Mouse (Mus musculus) hindbrain, embryonic 11.5 days (tissue): ENCODE data around the gene Ier5. TPM values are rescaled to one million over a fixed set of nuclear protein-coding genes. Genes with fewer than 3 reads are reported as not detected.

Experiments used
- ATAC-seq: fragments of 200-750 bp; cut with Nextera tagmentation; 2 replicates; pipeline ENCODE4 v1.8.0; 2017; ENCODE audit warnings: mild to moderate bottlenecking, moderate TSS enrichment, moderate library complexity; ENCODE audit not compliant: low FRiP score
- DNase-seq: peaks from one replicate; pipeline ENCODE4 v3.0.0-alpha.2; 2015; ENCODE audit warnings: low spot score
- H3K27ac ChIP-seq: fragments of 300-500 bp; sonication (generic); 2 replicates; pipeline ENCODE4 v1.5.1; 2014; ENCODE audit warnings: mild to moderate bottlenecking, low read depth, low read length
- H3K27me3 ChIP-seq: fragments of 300-500 bp; sonication (generic); 2 replicates; pipeline ENCODE4 v1.6.1; 2014; ENCODE audit warnings: mild to moderate bottlenecking, low read length, moderate library complexity, mixed read lengths; ENCODE audit not compliant: control insufficient read depth, insufficient read depth
- H3K36me3 ChIP-seq: fragments of 300-500 bp; sonication (generic); 2 replicates; pipeline ENCODE4 v1.6.1; 2014; ENCODE audit warnings: mild to moderate bottlenecking, low read length, moderate library complexity, mixed read lengths; ENCODE audit not compliant: control insufficient read depth, insufficient read depth
- H3K4me1 ChIP-seq: fragments of 300-500 bp; sonication (generic); replicated peaks from 2 replicates; pipeline ENCODE4 v1.6.1; 2014; ENCODE audit warnings: low read length, mixed read lengths; ENCODE audit not compliant: control insufficient read depth, insufficient read depth
- H3K4me2 ChIP-seq: fragments of 300-500 bp; sonication (generic); replicated peaks from 2 replicates; pipeline ENCODE4 v1.6.1; 2014; ENCODE audit warnings: mild to moderate bottlenecking, low read depth, low read length
- H3K4me3 ChIP-seq: fragments of 300-500 bp; sonication (generic); 2 replicates; pipeline ENCODE4 v1.5.1; 2014; ENCODE audit warnings: low read depth, low read length
- H3K9ac ChIP-seq: fragments of 300-500 bp; sonication (generic); 2 replicates; pipeline ENCODE4 v1.6.1; 2014; ENCODE audit warnings: low read depth, low read length
- H3K9me3 ChIP-seq: fragments of 300-500 bp; sonication (generic); 2 replicates; pipeline ENCODE4 v1.6.1; 2016; ENCODE audit warnings: low read length; ENCODE audit not compliant: control insufficient read depth
- WGBS: fragments of 180-500 bp; shearing (Covaris S2); extraction: QIAGEN DNeasy Blood & Tissue Kit; methylation state at CpG from one replicate; pipeline ENCODE4 v1.1.7; 2014; 5-methylcytosine and 5-hydroxymethylcytosine counted together
- polyA plus RNA-seq: library from polyadenylated mRNA; unstranded; fragments of >200 nt; fragmentation: Nextera tagmentation; extraction: Ambion mirVana; gene quantifications from 2 replicates; pipeline ENCODE4 v1.2.1, GENCODE M21; 2014

Gene Ier5
- polyA plus RNA-seq = 12.7 and 17.1 TPM in 2 replicates

DNA sequence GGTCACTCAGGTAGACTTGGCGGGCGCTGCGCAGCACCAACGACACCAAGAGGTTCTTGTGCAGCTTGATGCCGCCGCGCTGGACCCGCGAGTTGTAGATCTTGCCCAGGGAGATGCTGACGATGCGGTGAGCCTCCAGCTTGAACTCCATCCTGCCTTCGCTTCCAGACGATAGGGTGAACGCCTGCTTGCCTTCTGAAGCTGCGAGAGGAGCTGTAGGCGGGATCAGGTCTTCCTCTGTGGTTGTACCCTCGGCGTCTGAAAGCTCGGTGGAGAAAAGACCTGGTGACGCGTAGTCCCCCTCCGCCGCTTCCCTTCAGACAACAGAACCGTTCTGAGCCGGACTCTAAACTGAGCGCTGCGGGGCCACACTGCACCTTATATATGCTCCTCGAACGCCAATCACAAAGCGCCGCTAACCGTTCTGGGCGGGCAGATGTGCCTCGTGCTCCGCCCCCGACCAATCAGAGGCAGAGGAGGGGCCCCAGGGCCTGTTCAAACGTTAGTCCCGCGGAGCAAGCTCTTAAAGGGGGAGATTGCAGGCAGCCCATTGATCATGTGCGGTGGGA lies at the start of gene Ier5:
Gene Ier5, minus strand, starts transcription at position 357 of the 569 bp plus-strand sequence.
- H3K27ac ChIP-seq = peak within 1 kb of the TSS; percentile 75
- no peaks in the 10 kb centered on the region for H3K4me1 ChIP-seq
- H3K9ac ChIP-seq = peak within 1 kb of the TSS; percentile 94
- H3K9me3 ChIP-seq = no peaks in the 10 kb centered on the region
- peak within 1 kb of the TSS; percentile 75 for H3K4me2 ChIP-seq
- no peaks in the 10 kb centered on the region for H3K27me3 ChIP-seq
- WGBS = under 1% methylated on average over 40 of the region's 40 CpGs
- no peaks in the 10 kb centered on the region for H3K36me3 ChIP-seq
- peak; percentile 99 for DNase-seq
- peak; percentile 98 for ATAC-seq
- peak within 1 kb of the TSS; percentile 100 for H3K4me3 ChIP-seq

DNA sequence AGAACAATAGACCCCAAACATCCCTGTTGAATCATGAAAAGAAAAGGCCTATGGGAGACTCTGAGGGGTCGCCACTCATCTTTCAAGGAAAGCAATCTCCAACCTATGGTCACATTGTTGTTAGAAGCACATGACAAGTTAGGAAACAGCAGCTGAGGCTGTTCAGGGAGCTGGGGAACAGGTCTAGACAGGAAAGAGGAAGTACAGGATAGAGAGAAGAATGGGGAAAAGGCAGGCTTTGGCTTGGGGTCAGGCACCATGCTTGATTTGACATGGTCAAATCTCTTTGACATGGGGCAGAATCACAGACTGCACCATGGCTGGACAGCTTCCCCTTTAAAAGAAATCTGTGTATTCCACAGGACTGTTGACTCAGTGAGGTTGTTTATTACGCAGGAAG lies 47.8 kb upstream of the Ier5 start:
- 91% methylated on average over 2 of the region's 2 CpGs for whole genome bisulfite sequencing
- DNase-seq = no peak
- no peaks in the 10 kb centered on the region for H3K36me3 ChIP-seq
- H3K9ac ChIP-seq = no peak overlapping the region
- no peak overlapping the region for H3K4me2 ChIP-seq
- H3K4me1 ChIP-seq = no peaks in the 10 kb centered on the region
- no peaks in the 10 kb centered on the region for H3K9me3 ChIP-seq
- no peaks in the 10 kb centered on the region for H3K27me3 ChIP-seq
- H3K27ac ChIP-seq = no peak overlapping the region
- ATAC-seq = no peak
- H3K4me3 ChIP-seq = no peak overlapping the region

DNA sequence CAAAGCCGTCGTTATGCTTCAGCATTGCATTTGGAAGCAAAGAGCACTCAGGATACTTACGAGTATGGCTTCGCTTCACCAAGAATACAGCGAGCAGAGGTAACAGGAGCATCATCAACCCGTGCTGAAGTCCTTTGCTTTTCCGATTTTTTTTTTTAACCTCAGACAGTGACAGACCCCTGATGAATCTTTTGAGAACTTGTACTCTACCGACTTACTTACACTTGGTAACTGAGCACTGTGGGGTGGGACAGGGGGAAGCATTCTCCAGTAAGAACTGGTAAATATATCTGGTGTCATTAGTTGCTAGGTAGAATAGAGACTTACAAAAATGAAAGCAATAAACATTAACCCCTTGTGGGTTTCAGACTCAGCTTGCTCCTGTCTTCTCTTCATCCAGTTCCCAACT lies 47.1 kb upstream of the Ier5 start, which contains the start of gene Mr1:
Gene Mr1, minus strand, starts transcription at position 243 of the 409 bp plus-strand sequence.
- no peak within 1 kb of the TSS for H3K4me3 ChIP-seq
- DNase-seq (peak; percentile 18), ATAC-seq (no peak)
- H3K36me3 ChIP-seq = no peaks in the 10 kb centered on the region
- no peaks in the 10 kb centered on the region for H3K27me3 ChIP-seq
- no peaks in the 10 kb centered on the region for H3K9me3 ChIP-seq
- no peak within 1 kb of the TSS for H3K4me2 ChIP-seq
- H3K27ac ChIP-seq = no peak within 1 kb of the TSS
- 60% methylated on average over 8 of the region's 8 CpGs for WGBS
- no peak within 1 kb of the TSS for H3K9ac ChIP-seq
- H3K4me1 ChIP-seq = no peaks in the 10 kb centered on the region

DNA sequence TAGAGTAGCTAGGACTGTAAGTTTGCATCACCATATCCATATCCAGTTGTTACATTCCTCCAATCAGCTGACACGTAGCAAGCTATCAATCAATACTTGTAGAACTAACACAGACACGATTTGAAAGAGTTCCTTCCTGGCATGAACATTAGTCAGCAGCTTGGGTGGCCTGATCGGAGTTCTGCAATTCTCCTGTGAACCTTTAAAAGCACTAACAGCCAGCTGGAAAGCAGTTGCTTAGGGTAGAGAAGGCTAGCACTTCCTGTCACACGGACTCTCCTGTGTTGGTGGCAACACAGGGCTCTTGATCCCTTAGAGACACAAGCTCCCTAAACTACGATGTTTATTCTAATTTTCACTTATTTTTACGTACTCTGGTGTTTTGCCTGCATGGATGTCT lies 46.2 kb upstream of the Ier5 start:
- DNase-seq (no peak), ATAC-seq (no peak)
- H3K9ac ChIP-seq = no peak overlapping the region
- H3K4me1 ChIP-seq = no peaks in the 10 kb centered on the region
- H3K27me3 ChIP-seq = no peaks in the 10 kb centered on the region
- H3K4me2 ChIP-seq = no peak overlapping the region
- WGBS = 64% methylated on average over 6 of the region's 6 CpGs
- H3K4me3 ChIP-seq = no peak overlapping the region
- no peak overlapping the region for H3K27ac ChIP-seq
- H3K36me3 ChIP-seq = no peaks in the 10 kb centered on the region
- H3K9me3 ChIP-seq = no peaks in the 10 kb centered on the region

DNA sequence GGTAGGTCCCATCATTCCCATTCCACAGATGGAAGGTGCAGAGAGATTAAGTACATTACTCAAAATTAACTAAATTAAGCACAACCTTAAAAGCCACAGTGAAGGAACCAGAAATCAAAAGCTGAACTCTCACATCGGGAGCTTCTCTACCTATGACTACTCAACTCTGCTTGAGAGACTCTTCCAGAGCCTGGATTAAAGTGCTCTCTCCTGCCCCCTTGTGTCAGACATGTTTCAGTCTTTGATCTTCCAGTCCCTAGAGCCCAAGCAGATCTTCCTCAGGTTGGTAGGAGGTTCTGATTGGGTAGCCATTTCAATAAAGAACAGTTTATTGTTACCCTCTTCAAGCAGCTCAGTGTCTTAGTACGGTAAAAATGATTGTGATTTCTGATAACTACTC lies 40.6 kb upstream of the Ier5 start:
- H3K27ac ChIP-seq = no peak overlapping the region
- 75% methylated on average over 2 of the region's 2 CpGs for WGBS
- no peak overlapping the region for H3K4me3 ChIP-seq
- H3K36me3 ChIP-seq = no peaks in the 10 kb centered on the region
- no peak overlapping the region for H3K9ac ChIP-seq
- no peaks in the 10 kb centered on the region for H3K9me3 ChIP-seq
- H3K4me2 ChIP-seq = no peak overlapping the region
- no peaks in the 10 kb centered on the region for H3K27me3 ChIP-seq
- DNase-seq (peak; percentile 40), ATAC-seq (no peak)
- no peaks in the 10 kb centered on the region for H3K4me1 ChIP-seq

DNA sequence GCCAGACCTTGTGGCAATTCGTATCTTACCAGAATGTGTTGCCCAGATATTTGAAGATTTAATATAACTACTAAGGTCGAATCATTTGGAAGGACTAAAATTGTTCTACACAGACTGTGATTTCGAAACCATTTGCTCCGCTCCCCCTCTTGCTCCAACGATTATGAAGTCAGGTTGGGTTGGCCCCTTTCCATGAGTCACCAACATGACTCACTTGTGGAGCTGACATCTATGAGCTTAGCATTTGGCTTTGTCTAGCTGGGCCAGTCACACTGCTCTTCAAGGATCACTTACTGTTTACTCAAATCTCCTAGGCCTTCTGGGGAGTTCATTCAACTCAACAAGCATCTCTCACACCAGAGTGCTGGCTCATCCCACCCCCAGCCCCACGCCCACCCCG lies 39.4 kb upstream of the Ier5 start:
- Histone ChIP-seq H3K4me1 (no peaks in the 10 kb centered on the region), H3K9ac (no peak overlapping the region), H3K4me2 (no peak overlapping the region), H3K36me3 (no peaks in the 10 kb centered on the region), H3K9me3 (no peaks in the 10 kb centered on the region), H3K4me3 (no peak overlapping the region), H3K27ac (no peak overlapping the region), H3K27me3 (no peaks in the 10 kb centered on the region)
- WGBS = 89% methylated on average over 7 of the region's 7 CpGs
- DNase-seq = no peak
- no peak for ATAC-seq

DNA sequence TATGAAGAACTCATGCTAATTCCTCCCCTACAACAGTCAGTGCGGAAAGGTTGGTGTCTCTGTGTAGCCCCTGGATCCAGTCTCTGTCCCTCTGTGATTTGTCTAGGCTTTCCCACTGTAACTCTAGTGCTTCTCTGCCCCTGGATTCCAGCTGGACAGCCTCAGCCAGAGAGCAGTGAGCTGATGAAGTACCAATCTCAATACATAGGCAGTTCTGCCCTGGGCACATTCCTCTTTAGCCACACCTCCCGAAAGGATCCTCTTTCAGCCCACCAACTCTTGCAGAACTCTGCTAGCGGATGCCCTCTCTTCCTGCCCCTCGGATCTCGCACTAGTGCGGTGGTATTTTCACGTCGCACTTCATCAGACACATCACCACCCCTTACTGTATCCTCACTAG lies 35.4 kb upstream of the Ier5 start:
- no peaks in the 10 kb centered on the region for H3K36me3 ChIP-seq
- H3K4me1 ChIP-seq = no peaks in the 10 kb centered on the region
- DNase-seq = no peak
- no peaks in the 10 kb centered on the region for H3K27me3 ChIP-seq
- no peak overlapping the region for H3K4me3 ChIP-seq
- H3K27ac ChIP-seq = no peak overlapping the region
- ATAC-seq = no peak
- no peak overlapping the region for H3K9ac ChIP-seq
- no peak overlapping the region for H3K4me2 ChIP-seq
- 65% methylated on average over 8 of the region's 8 CpGs for WGBS
- H3K9me3 ChIP-seq = no peaks in the 10 kb centered on the region

DNA sequence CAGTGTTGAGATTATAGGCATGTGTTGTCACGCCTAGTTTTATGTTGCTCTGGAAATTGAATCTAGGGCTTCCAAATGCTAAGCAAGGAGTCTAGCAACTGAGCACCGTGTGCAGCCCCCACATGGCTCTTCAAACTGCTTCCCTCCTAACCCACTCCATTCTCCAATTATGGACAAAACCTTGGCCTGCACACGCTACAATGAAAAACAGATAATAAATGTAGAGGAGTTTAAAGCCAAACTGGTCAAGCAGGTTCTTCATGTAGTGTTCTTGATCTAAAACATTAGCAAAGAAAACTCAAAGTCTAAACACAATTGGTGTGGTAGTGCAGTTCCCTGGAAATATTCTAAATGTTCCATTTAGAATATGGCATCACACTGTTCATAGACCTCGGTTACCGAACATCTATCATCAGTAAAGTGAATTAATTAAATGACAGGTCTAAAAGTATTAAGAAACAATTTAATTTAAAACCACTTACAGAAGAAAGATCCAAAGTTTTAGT lies 28.0 kb upstream of the Ier5 start:
- WGBS = 86% methylated on average over 5 of the region's 5 CpGs
- H3K4me1 ChIP-seq = no peaks in the 10 kb centered on the region
- ATAC-seq = no peak

DNA sequence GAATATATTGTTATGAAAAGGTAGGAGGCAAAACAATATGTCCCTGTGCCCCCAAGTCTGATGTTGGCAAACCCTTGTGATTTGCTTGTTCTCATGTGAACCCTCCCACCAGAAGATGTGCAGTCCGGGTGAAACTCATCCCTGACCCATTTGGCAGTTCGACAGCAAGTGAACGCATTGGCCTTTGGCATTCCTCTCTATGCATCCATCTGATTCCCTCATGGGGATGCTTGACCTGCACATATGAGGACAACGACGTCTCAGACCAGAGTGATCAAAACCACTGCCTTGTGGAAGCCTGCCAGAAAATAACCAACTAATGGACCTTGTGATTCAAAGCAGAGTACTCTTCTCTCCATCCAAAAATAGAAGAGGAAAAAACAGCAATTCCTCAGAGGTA lies 27.3 kb upstream of the Ier5 start:
- Histone ChIP-seq H3K4me2 (no peak overlapping the region), H3K27ac (no peak overlapping the region), H3K9me3 (no peaks in the 10 kb centered on the region), H3K4me1 (no peaks in the 10 kb centered on the region), H3K27me3 (no peaks in the 10 kb centered on the region), H3K4me3 (no peak overlapping the region), H3K36me3 (no peaks in the 10 kb centered on the region), H3K9ac (no peak overlapping the region)
- ATAC-seq = no peak
- 84% methylated on average over 5 of the region's 5 CpGs for WGBS
- DNase-seq = no peak

More for the DNA sequence above, 28.0 kb upstream of the Ier5 start:
- Histone ChIP-seq H3K27me3 (no peaks in the 10 kb centered on the region), H3K4me3 (no peak overlapping the region), H3K4me2 (no peak overlapping the region), H3K27ac (no peak overlapping the region), H3K9ac (no peak overlapping the region), H3K9me3 (no peaks in the 10 kb centered on the region), H3K36me3 (no peaks in the 10 kb centered on the region)
- DNase-seq = no peak
